11 mouse cellular contexts compared by ENCODE assay signal in genomic region chr6:124544466-124544865, GRCm38 (mm10). TPM values are rescaled to one million over a fixed set of nuclear protein-coding genes. Genes with fewer than 3 reads are reported as not detected.
DNase-seq lines count a peak whose midpoint lies in the region; ATAC-seq and TF ChIP-seq lines count a peak whose summit lies in the region.
"Had no signal": no experiment of that assay in that cellular context is flagged by ENCODE, and none has a peak within 500 bp of the region (broad histone marks: within the 10 kb centered on the region; RNA-seq: fewer than 3 reads in every experiment).

No protein-coding gene starts in this region.

- no peak for TF ChIP-seq CTCF in forebrain, postnatal 0 days (IDR thresholded peaks at IDR 0.05; ENCODE audit: low read depth)

- no peaks in the 10 kb centered on the region for H3K27me3 ChIP-seq in embryonic facial prominence, embryonic 11.5 days (ENCODE audit: control insufficient read depth, insufficient read depth, low read length)
- no peaks in the 10 kb centered on the region for H3K27me3 ChIP-seq in embryonic facial prominence, embryonic 10.5 days (replicated peaks; ENCODE audit: low read depth, poor library complexity, severe bottlenecking)
- no peaks in the 10 kb centered on the region for H3K27me3 ChIP-seq in forebrain, postnatal 0 days (ENCODE audit: insufficient read depth, low read length)
- H3K27me3 ChIP-seq: hindbrain, embryonic 15.5 days; liver, embryonic 15.5 days had no signal

- DNase-seq in embryonic facial prominence, embryonic 11.5 days (ENCODE audit: low spot score), result peak; percentile 4
- DNase-seq in embryonic facial prominence, embryonic 10.5 days (ENCODE audit: low spot score), result no peak
- DNase-seq in lung, adult 18-20 months, result peak; percentile 6 to 8
- DNase-seq in lung, postnatal 14 days, result no peak
- DNase-seq in lung, postnatal 36 days, result peak; percentile 15
- no peak for DNase-seq in forebrain, postnatal 0 days
- DNase-seq in embryo, embryonic 9.5 days (ENCODE audit: extremely low spot score), result no peak

- 84% methylated on average over 6 of the region's 6 CpGs for WGBS in embryonic facial prominence, embryonic 11.5 days
- WGBS in embryonic facial prominence, embryonic 10.5 days, result 91% methylated on average over 6 of the region's 6 CpGs
- 90% methylated on average over 6 of the region's 6 CpGs for WGBS in forebrain, postnatal 0 days

- H3K27ac ChIP-seq in embryonic facial prominence, embryonic 11.5 days (replicated peaks; ENCODE audit: low read depth, low read length), result no peak overlapping the region
- no peak overlapping the region for H3K27ac ChIP-seq in embryonic facial prominence, embryonic 10.5 days (replicated peaks)
- H3K27ac ChIP-seq in forebrain, postnatal 0 days (ENCODE audit: low read depth, low read length), result no peak overlapping the region
- H3K27ac ChIP-seq: hindbrain, embryonic 15.5 days; liver, embryonic 15.5 days had no signal

- no peak for ATAC-seq in embryonic facial prominence, embryonic 11.5 days (replicated peaks; ENCODE audit: insufficient number of reproducible peaks, low FRiP score, low TSS enrichment, low read depth)
- peak; percentile 23; the same call in 1 of the 2 replicates for ATAC-seq in granulocyte monocyte progenitor cell, adult 5-6 weeks (replicated peaks; ENCODE audit: poor library complexity, severe bottlenecking)
- no peak for ATAC-seq in forebrain, postnatal 0 days

- H3K9ac ChIP-seq in embryonic facial prominence, embryonic 11.5 days (replicated peaks; ENCODE audit: low read length), result no peak overlapping the region
- no peak overlapping the region for H3K9ac ChIP-seq in forebrain, postnatal 0 days
- H3K9ac ChIP-seq: hindbrain, embryonic 15.5 days; liver, embryonic 15.5 days had no signal

- H3K4me1 ChIP-seq in embryonic facial prominence, embryonic 11.5 days (ENCODE audit: control insufficient read depth, insufficient read depth, low read length), result no peaks in the 10 kb centered on the region
- H3K4me1 ChIP-seq in embryonic facial prominence, embryonic 10.5 days, result no peaks in the 10 kb centered on the region
- no peaks in the 10 kb centered on the region for H3K4me1 ChIP-seq in forebrain, postnatal 0 days (ENCODE audit: insufficient read depth)
- H3K4me1 ChIP-seq: hindbrain, embryonic 15.5 days; liver, embryonic 15.5 days had no signal

- no peak overlapping the region for H3K4me2 ChIP-seq in embryonic facial prominence, embryonic 11.5 days (ENCODE audit: low read depth, low read length)
- H3K4me2 ChIP-seq in forebrain, postnatal 0 days (ENCODE audit: low read depth), result no peak overlapping the region
- H3K4me2 ChIP-seq: hindbrain, embryonic 15.5 days; liver, embryonic 15.5 days had no signal

- H3K9me3 ChIP-seq in embryonic facial prominence, embryonic 11.5 days (replicated peaks; ENCODE audit: control insufficient read depth, low read length), result no peaks in the 10 kb centered on the region
- 0 out of 2 replicates have a peak, but pooled peaks cover 2% of the 10 kb centered on the region for H3K9me3 ChIP-seq in embryonic facial prominence, embryonic 10.5 days
- H3K9me3 ChIP-seq in forebrain, postnatal 0 days (ENCODE audit: low read length), result no peaks in the 10 kb centered on the region
- H3K9me3 ChIP-seq: hindbrain, embryonic 15.5 days; liver, embryonic 15.5 days had no signal

- H3K4me3 ChIP-seq in embryonic facial prominence, embryonic 11.5 days (ENCODE audit: low read depth, low read length), result no peak overlapping the region
- no peak overlapping the region for H3K4me3 ChIP-seq in embryonic facial prominence, embryonic 10.5 days
- no peak overlapping the region for H3K4me3 ChIP-seq in forebrain, postnatal 0 days (ENCODE audit: low read depth, low read length)
- H3K4me3 ChIP-seq: hindbrain, embryonic 15.5 days; liver, embryonic 15.5 days had no signal

- no peaks in the 10 kb centered on the region for H3K36me3 ChIP-seq in embryonic facial prominence, embryonic 11.5 days (replicated peaks; ENCODE audit: control insufficient read depth, insufficient read depth, low read depth, low read length)
- H3K36me3 ChIP-seq in embryonic facial prominence, embryonic 10.5 days (replicated peaks), result no peaks in the 10 kb centered on the region
- no peaks in the 10 kb centered on the region for H3K36me3 ChIP-seq in forebrain, postnatal 0 days (ENCODE audit: insufficient read depth)
- H3K36me3 ChIP-seq: hindbrain, embryonic 15.5 days; liver, embryonic 15.5 days had no signal

RNA-seq across cellular contexts. Expression of gene C1s1, which starts 2.3 kb away (rescaled TPM):
- polyA plus RNA-seq in embryonic facial prominence, embryonic 11.5 days (2014; fragmentation: Nextera tagmentation; extraction: Ambion mirVana), result 0.29 and 1.2 TPM in 2 replicates
- 0.70 and 1.2 TPM in 2 replicates for polyA plus RNA-seq in embryonic facial prominence, embryonic 10.5 days (2016; fragmentation: Nextera tagmentation; extraction: Ambion mirVana)
- not detected in 2 replicates for total RNA-seq in granulocyte monocyte progenitor cell, adult 5-6 weeks (2014; fragmentation: Nextera tagmentation)
- 0.13 TPM in 1 of 2 replicates, not detected in the other for total RNA-seq in granulocyte monocyte progenitor cell, adult 5-6 weeks (2017)
- total RNA-seq in forebrain, postnatal 0 days (2014; rRNA removed), result 1.9 and 2.9 TPM in 2 replicates
- polyA plus RNA-seq in forebrain, postnatal 0 days (2015; fragmentation: Nextera tagmentation; extraction: Ambion mirVana), result 0.67 and 0.83 TPM in 2 replicates

RNA-seq across cellular contexts. Expression of gene C1rb, which starts 25.6 kb away (rescaled TPM):
- polyA plus RNA-seq in embryonic facial prominence, embryonic 11.5 days (2014; fragmentation: Nextera tagmentation; extraction: Ambion mirVana), result not detected in 2 replicates
- polyA plus RNA-seq in embryonic facial prominence, embryonic 10.5 days (2016; fragmentation: Nextera tagmentation; extraction: Ambion mirVana), result not detected in 2 replicates
- not detected in 2 replicates for total RNA-seq in granulocyte monocyte progenitor cell, adult 5-6 weeks (2014; fragmentation: Nextera tagmentation)
- total RNA-seq in granulocyte monocyte progenitor cell, adult 5-6 weeks (2017), result not detected in 2 replicates
- not detected in 2 replicates for total RNA-seq in forebrain, postnatal 0 days (2014; rRNA removed)
- polyA plus RNA-seq in forebrain, postnatal 0 days (2015; fragmentation: Nextera tagmentation; extraction: Ambion mirVana), result not detected in 2 replicates
- polyA plus RNA-seq: hindbrain, embryonic 15.5 days; liver, embryonic 15.5 days; neural tube, embryonic 14.5 days had no signal

RNA-seq across cellular contexts. Expression of gene C1ra, which starts 32.3 kb away (rescaled TPM):
- 0.08 and 0.20 TPM in 2 replicates for polyA plus RNA-seq in embryonic facial prominence, embryonic 11.5 days (2014; fragmentation: Nextera tagmentation; extraction: Ambion mirVana)
- 0.13 TPM in 1 of 2 replicates, not detected in the other for polyA plus RNA-seq in embryonic facial prominence, embryonic 10.5 days (2016; fragmentation: Nextera tagmentation; extraction: Ambion mirVana)
- total RNA-seq in granulocyte monocyte progenitor cell, adult 5-6 weeks (2014; fragmentation: Nextera tagmentation), result 3.5 and 7.7 TPM in 2 replicates
- 4.9 and 5.5 TPM in 2 replicates for total RNA-seq in granulocyte monocyte progenitor cell, adult 5-6 weeks (2017)
- 0.23 and 1.1 TPM in 2 replicates for total RNA-seq in forebrain, postnatal 0 days (2014; rRNA removed)
- polyA plus RNA-seq in forebrain, postnatal 0 days (2015; fragmentation: Nextera tagmentation; extraction: Ambion mirVana), result 0.49 and 0.58 TPM in 2 replicates

RNA-seq across cellular contexts. Expression of gene C1rl, which starts 51.6 kb away (rescaled TPM):
- 0.29 and 0.38 TPM in 2 replicates for polyA plus RNA-seq in embryonic facial prominence, embryonic 11.5 days (2014; fragmentation: Nextera tagmentation; extraction: Ambion mirVana)
- 0.42 and 0.47 TPM in 2 replicates for polyA plus RNA-seq in embryonic facial prominence, embryonic 10.5 days (2016; fragmentation: Nextera tagmentation; extraction: Ambion mirVana)
- total RNA-seq in granulocyte monocyte progenitor cell, adult 5-6 weeks (2014; fragmentation: Nextera tagmentation), result 6.8 and 7.0 TPM in 2 replicates
- total RNA-seq in granulocyte monocyte progenitor cell, adult 5-6 weeks (2017), result 5.9 and 8.6 TPM in 2 replicates
- 0.48 TPM in 1 of 2 replicates, not detected in the other for total RNA-seq in forebrain, postnatal 0 days (2014; rRNA removed)
- 0.19 and 0.22 TPM in 2 replicates for polyA plus RNA-seq in forebrain, postnatal 0 days (2015; fragmentation: Nextera tagmentation; extraction: Ambion mirVana)

Comparison
In these comparisons a context has a peak if more than half of its experiments do, and no peak if none do; other contexts are left out.
1. DNase-seq: peak in embryonic facial prominence, embryonic 11.5 days (single experiment), lung, adult 18-20 months (2 of 2) and lung, postnatal 36 days (single experiment); none in embryonic facial prominence, embryonic 10.5 days (single experiment), lung, postnatal 14 days (single experiment), forebrain, postnatal 0 days (single experiment) and embryo, embryonic 9.5 days (single experiment).